Mouse (Mus musculus) olfactory bulb, adult 2 months (tissue): Measurements from ENCODE around the gene Spty2d1.

ENCODE experiments used
- CTCF ChIP-seq: fragments of 200-500 bp; IDR thresholded peaks from 2 replicates; pipeline ENCODE4 v1.5.1; 2012; ENCODE audit warnings: low read depth, mild to moderate bottlenecking, low read length, moderate library complexity; ENCODE audit not compliant: insufficient read depth
- POLR2A ChIP-seq: fragments of 200-500 bp; IDR thresholded peaks from 2 replicates; pipeline ENCODE4 v1.6.1; 2012; ENCODE audit warnings: mild to moderate bottlenecking, low read depth, low read length, moderate library complexity; ENCODE audit not compliant: insufficient read depth

DNA sequence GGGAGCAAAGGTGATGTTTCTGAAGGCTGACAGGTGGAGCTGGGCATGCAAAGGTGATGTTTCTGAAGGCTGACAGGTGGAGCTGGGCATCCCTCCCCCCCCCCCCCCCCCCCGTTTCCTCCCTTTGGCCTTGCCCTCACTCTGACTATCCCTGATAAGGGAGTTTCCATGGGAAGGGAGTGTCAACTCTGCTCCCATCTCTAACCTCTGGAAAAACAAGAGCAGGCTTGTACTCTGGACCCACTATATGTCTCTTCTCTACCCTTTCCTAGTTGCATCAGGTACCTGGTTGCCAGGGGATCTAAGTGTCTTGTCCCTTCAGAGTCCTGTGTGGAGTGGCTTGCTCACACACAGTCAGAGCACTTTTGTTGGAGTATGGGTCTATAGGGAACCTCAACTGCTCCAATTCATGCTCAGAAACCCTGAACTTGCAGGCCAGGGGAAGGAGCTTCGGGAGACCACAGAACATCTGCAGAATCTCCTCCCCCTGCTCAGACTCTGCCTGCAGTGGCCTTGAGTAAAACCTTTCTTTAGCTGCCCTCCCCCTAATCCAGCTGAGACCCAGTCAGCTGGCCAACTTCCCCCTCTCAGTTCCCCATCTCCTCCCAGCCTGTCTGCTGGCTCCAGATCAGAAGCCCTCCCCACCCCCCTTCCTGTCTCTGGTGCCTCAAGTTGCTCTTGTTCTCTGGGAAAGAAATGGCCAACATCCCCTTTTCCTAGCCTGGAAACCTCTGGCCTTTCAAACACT is 43.4 kb upstream of the Spty2d1 start:
- no peak for TF ChIP-seq CTCF
- no peak for TF ChIP-seq POLR2A
